Mouse (Mus musculus) testis, adult 2 months (tissue): ENCODE results near the gene Tssk2. TPM values are rescaled to one million over a fixed set of nuclear protein-coding genes. Genes with fewer than 3 reads are reported as not detected.
A peak's percentile ranks its signal among the peaks of the same experiment; 100 is the strongest.

Experiments
- H3K27ac ChIP-seq: fragments of 200-500 bp; 2 replicates; pipeline ENCODE4 v1.5.1; 2012; ENCODE audit warnings: low read depth, low read length; ENCODE audit not compliant: control insufficient read depth, insufficient read depth
- H3K27me3 ChIP-seq: fragments of 200-500 bp; 2 replicates; pipeline ENCODE4 v1.6.1; 2012; ENCODE audit warnings: mild to moderate bottlenecking, low read length, moderate library complexity; ENCODE audit not compliant: control insufficient read depth, insufficient read depth
- H3K36me3 ChIP-seq: fragments of 200-500 bp; 2 replicates; pipeline ENCODE4 v1.6.1; 2012; ENCODE audit warnings: mild to moderate bottlenecking, low read length; ENCODE audit not compliant: control insufficient read depth, insufficient read depth
- H3K4me1 ChIP-seq: fragments of 200-500 bp; 2 replicates; pipeline ENCODE4 v1.6.1; 2012; ENCODE audit warnings: low read length; ENCODE audit not compliant: control insufficient read depth, insufficient read depth
- H3K4me3 ChIP-seq: fragments of 200-500 bp; 2 replicates; pipeline ENCODE4 v1.5.1; 2012; ENCODE audit warnings: low read depth, mild to moderate bottlenecking, low read length, moderate library complexity, mixed read lengths; ENCODE audit not compliant: control insufficient read depth
- CTCF ChIP-seq: fragments of 200-500 bp; IDR thresholded peaks from 2 replicates; pipeline ENCODE4 v1.5.1; 2012; ENCODE audit warnings: low read depth, mild to moderate bottlenecking, inconsistent platforms, low read length, moderate library complexity; ENCODE audit not compliant: control insufficient read depth, insufficient read depth, insufficient replicate concordance
- POLR2A ChIP-seq: fragments of 200-500 bp; IDR thresholded peaks from 2 replicates; pipeline ENCODE4 v1.6.1; 2012; ENCODE audit warnings: low read depth, mild to moderate bottlenecking, inconsistent platforms, low read length, moderate library complexity; ENCODE audit not compliant: control insufficient read depth
- polyA plus RNA-seq: library from polyadenylated mRNA; depleted of rRNA; stranded (reverse); fragments of >200 nt; gene quantifications from 2 replicates; pipeline ENCODE4 v1.2.3, GENCODE M21; 2012

The Tssk2 gene
- polyA plus RNA-seq, 1 experiment, result 898 TPM

DNA sequence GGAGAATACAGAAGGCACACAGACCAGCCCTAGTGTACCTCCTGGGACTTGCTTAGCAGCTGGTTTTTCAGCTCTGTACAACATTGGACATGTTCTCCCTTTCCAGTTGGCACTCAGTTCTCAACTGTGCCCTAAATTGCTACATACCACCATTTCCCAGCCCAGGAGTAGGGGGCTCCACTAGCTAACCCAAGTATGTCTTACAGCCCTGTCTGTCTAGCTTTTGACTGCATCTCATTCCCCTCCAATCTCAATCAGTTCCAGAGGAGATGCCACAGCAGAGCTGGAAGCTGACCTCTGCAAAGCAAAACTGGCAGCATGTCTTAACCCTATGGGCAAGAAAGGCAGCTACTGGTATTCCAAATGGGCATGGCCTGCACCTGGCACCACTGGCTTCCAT, 2.3 kb upstream of the Tssk2 start:
- Histone ChIP-seq H3K27me3 (no peaks in the 10 kb centered on the region), H3K4me1 (no peaks in the 10 kb centered on the region)
- TF ChIP-seq CTCF, result no peak
- TF ChIP-seq POLR2A, result no peak

DNA sequence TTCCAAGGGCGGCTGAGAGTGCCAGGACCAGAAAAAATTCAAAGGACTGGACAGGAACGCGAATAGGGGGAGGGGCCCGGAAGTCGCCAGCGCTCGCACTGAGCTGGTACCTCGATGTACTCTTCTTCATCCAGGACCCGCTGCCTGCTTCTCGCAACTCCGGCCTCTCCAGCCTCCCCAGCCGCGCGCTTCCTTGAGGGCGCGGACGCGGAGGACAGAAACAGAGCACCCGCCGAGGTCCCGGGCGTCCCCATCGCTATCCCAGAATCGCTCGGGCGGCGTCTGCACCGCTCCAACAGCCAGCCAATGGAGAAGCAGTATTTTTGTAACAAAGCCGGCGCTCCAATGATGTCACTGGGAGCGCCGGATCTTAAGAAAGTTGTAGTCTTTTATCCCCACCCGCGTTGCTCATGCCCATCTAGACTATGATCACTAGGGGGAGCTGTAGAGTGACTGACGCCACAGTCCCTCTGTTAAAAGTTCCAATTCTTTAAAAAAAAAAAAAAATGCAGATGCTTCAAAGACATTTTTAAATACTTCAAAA, 12.7 kb downstream of the Tssk2 start, which contains the start of gene Ess2:
Gene Ess2 (minus strand): TSS at position 297 of the 544 bp plus-strand sequence.
- H3K36me3 ChIP-seq, result no peaks in the 10 kb centered on the region

More for the DNA sequence above, 2.3 kb upstream of the Tssk2 start:
- Histone ChIP-seq H3K27ac (no peak overlapping the region), H3K36me3 (0 out of 2 replicates have a peak, but pooled peaks cover 2% of the 10 kb centered on the region), H3K4me3 (peak overlapping the region; percentile 90)

DNA sequence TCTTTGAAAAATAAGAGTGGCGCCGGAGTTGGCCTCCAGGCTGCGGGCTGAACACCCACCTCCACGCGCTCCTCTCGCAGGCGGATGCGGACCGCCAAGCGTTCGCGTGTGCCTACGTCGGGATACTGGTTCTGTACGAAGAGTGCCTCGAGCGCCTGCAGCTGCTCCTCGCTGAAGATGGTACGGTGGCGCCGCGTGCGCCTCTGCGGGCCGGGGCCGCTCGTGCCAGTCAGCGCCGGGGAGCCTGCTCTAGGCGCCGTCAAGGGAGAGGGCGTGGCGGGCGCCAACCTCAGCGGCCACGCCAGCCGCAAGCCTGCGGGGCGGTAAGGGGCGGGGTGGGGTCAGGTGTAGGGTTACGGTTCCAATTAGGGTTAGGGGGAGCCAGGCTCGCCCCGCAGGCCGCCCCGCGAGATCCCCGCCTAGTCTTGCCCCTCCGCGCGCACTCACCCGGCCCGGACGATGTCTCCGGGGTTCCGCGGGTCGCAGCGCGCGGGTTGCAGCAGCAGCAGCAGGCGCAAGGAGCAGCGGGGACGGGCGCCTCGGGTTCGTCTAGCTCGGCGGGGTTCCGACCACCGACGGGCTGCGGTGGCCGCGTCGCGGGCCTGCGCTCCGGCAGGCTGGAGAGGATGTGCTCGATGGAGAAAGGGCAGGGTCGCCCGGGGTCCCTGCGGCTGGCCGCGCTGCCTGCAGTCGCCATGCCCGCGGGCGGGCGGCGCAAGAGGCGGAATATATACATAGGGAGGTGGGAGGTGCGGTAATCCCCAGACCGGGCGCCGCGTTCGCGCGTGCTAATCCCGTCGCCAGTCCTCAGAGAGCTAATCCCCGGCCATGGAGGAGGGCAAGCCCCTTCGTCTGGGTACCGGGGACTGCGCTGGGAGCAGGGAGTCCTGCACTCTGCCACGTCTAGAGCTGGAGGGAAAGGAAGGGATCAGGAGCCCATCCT, 16.1 kb downstream of the Tssk2 start, which contains the start of gene Gsc2:
Gene Gsc2 (minus strand): TSS at position 753 of the 943 bp plus-strand sequence.
- Histone ChIP-seq H3K4me1 (peaks cover 19% of the 10 kb centered on the region), H3K36me3 (no peaks in the 10 kb centered on the region), H3K27ac (no peak within 1 kb of the TSS), H3K4me3 (peak within 1 kb of the TSS; percentile 25), H3K27me3 (no peaks in the 10 kb centered on the region)
- TF ChIP-seq CTCF, result no peak
- TF ChIP-seq POLR2A, result no peak

More for the DNA sequence above, 12.7 kb downstream of the Tssk2 start, which contains the start of gene Ess2:
- TF ChIP-seq POLR2A (peak; percentile 59), CTCF (peak; percentile 51; the same call in 1 of the 2 replicates)
- peaks cover 19% of the 10 kb centered on the region for H3K4me1 ChIP-seq
- H3K27me3 ChIP-seq, result no peaks in the 10 kb centered on the region
- peak within 1 kb of the TSS; percentile 54; the same call in 1 of the 2 replicates for H3K27ac ChIP-seq
- peak within 1 kb of the TSS; percentile 89 for H3K4me3 ChIP-seq

DNA sequence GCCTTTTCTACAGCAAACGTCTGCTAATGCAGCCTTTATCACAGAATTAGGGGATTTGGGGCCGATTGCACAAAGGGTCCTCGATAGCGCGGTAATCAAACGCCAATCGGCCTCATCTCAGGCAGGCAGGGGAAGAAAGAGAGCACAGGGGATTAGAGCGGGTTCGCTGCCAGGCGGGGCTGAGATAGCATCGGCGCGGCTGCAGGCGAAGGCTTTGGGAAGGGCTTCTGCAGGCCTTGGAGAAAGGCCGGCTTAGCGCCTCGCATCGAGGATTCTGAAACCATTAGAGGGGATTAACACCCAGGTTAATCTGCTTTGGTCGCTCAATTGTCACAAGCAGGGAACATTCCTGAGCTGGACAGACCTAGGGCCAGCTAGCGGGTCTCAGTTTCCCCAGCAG, 22.1 kb downstream of the Tssk2 start:
- no peak overlapping the region for H3K27ac ChIP-seq
- no peak for TF ChIP-seq POLR2A
- no peak for TF ChIP-seq CTCF
- no peak overlapping the region for H3K4me3 ChIP-seq
- H3K27me3 ChIP-seq, result no peaks in the 10 kb centered on the region
- peaks cover 13% of the 10 kb centered on the region for H3K4me1 ChIP-seq
- H3K36me3 ChIP-seq, result no peaks in the 10 kb centered on the region

DNA sequence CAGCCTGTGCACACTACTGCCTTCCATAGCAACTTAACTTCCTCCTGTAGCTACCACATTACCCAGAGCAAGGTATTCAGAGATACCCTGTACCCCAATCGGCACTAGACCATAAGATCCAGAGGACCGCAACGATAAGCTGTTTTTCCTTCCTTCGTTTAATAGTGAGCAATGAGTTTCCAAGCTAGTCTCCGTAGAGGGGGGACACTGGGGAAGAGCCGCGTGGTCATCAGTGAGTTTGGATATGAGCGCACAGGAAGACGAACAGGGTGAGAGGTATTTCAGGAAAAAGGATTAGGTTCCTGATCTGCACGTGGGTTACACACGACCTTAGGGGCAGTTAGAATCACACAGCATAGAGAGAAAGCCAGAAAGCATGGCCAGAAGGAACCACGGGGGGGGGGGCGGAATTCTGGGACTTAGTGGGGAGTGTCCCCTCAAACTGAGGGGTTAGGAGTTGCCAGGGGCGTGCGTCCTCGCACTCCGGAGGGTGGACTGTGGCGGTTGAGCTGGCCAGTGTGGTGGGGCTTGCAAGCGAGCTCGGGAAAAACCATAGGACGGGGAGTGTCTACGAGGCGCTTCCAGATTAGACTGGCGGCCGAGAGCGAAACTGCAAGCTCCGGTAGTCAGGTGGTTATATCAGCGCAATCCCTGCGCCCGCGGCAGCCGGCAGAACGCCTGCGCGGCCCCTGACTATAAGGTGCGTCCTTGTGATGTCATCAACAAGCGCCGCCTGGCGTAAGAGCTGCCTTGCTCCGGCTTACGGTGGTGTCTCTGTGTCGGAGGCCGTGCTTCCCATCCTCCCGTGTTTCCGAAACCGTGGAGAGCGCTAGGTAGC, 23.1 kb downstream of the Tssk2 start:
- no peaks in the 10 kb centered on the region for H3K27me3 ChIP-seq
- peak overlapping the region; percentile 97 for H3K4me3 ChIP-seq

DNA sequence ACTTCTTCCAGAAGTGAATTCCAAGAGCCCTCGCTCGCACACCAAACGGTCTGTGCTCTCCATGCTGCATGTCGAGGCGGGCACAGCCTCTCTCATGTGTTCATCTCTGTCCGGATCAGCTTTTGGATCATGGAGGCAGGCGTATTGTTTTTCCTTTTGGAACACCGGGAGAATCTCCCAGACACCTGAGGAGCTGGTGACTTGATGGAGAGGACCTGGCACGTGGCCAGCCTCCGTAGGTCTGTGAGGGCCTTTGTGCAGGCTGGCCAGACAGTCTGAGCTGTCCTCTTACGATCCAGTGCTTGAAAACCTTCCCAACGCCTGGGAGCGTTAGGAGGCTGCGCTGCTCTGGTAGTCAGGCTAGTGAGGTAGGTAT, 23.7 kb downstream of the Tssk2 start:
- H3K36me3 ChIP-seq, result no peaks in the 10 kb centered on the region
- H3K4me3 ChIP-seq, result peak overlapping the region; percentile 97

More for the DNA sequence above, 23.1 kb downstream of the Tssk2 start:
- TF ChIP-seq CTCF, result peak; percentile 41
- TF ChIP-seq POLR2A, result peak; percentile 86
- Histone ChIP-seq H3K4me1 (peaks cover 13% of the 10 kb centered on the region), H3K36me3 (no peaks in the 10 kb centered on the region), H3K27ac (peak overlapping the region; percentile 90)

More for the DNA sequence above, 23.7 kb downstream of the Tssk2 start:
- H3K27me3 ChIP-seq, result no peaks in the 10 kb centered on the region
- peak overlapping the region; percentile 90 for H3K27ac ChIP-seq
- H3K4me1 ChIP-seq, result peaks cover 17% of the 10 kb centered on the region
- no peak for TF ChIP-seq CTCF
- no peak for TF ChIP-seq POLR2A
